Mouse (Mus musculus): ENCODE data around the gene Fam216b.

The Fam216b gene

DNA sequence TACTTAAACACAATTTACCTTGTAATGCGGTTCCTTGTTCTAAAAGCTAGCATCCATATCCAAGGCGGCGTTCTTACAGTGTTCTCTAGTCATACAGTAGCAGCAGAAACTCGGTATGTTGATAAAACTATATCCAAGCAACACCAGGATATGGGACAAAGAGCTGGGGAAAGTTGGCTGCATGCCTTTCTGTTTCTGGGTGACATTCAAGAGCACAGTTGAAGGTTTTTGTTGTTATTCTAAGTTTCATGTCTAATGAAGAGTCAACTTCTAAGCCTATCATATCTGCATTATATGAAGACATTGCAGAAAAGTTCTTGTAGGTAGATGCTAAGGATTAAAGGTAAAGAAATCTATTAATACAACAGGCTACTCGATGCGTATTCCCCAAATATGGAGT, at the start of gene Fam216b:
Gene Fam216b (minus strand): TSS at position 101 of the 400 bp plus-strand sequence.
- DNase-seq: no peak

DNA sequence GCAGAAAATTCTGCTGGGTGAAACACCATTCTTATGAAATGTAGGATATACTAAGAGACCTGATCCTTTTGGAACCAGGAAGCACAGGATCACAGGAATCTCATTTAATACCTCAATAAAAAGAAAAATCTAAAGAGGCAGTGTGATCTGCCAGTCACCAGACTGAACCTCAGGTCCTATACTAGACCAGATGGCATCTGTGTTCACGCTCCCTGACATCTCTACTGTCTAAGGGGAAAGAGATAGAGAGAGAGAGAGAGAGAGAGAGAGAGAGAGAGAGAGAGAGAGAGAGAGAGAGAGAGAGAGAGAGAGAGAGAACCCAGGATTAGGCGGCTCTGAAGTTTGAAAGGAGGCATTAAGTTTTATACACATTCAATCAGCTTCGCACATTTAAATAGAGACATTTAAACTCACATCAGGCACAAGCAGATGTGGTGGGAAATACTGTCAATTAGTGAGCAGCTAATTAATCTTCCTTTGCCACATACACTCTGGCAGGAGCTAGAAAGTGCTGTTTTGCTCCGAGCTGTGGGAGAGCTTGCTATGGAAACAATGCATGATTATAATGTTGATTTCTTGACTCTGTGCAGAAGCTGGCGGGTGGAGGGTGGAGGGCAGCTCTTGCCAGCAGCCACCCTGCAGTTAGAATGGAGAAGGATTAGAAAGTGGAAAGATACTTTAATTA, 43.7 kb upstream of the Fam216b start:
- no peak for DNase-seq

DNA sequence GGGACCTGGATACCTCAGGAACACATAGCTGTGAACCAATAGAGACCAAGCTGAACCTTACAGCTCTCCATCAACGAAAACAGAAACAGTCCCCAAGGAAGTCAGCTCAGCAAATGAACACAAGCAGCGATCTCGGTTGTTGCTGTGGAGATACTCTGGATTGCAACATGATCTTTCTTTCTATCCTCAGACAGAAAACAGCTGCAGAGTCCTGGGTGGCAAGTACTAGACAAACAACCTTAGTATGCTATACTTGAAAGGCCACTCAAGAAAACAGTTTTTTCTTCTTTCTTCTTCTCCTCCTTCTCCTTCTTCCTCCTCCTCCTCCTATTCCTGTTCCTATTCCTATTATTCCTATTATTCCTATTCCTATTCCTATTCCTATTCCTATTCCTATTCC, 37.9 kb upstream of the Fam216b start:
- no peak for DNase-seq

DNA sequence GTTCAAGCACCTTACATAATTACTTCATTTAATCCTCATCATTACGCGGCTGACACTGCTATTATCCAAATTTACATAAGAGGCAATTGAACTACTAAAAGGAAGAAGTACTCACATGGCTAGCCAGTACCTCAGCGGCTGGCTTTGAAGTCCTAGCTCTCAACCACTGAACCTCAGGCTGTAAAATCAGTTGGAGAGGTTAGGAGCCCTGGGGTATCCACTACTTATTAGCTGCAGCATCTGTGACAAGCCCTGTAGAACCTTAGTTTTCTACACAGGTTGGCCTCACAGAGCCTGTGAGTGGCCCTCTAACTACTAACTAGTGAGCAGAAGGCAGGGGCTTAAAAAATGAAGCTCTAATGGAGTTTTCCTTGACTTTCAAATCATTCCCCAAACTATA, 31.5 kb upstream of the Fam216b start:
- DNase-seq: no peak

DNA sequence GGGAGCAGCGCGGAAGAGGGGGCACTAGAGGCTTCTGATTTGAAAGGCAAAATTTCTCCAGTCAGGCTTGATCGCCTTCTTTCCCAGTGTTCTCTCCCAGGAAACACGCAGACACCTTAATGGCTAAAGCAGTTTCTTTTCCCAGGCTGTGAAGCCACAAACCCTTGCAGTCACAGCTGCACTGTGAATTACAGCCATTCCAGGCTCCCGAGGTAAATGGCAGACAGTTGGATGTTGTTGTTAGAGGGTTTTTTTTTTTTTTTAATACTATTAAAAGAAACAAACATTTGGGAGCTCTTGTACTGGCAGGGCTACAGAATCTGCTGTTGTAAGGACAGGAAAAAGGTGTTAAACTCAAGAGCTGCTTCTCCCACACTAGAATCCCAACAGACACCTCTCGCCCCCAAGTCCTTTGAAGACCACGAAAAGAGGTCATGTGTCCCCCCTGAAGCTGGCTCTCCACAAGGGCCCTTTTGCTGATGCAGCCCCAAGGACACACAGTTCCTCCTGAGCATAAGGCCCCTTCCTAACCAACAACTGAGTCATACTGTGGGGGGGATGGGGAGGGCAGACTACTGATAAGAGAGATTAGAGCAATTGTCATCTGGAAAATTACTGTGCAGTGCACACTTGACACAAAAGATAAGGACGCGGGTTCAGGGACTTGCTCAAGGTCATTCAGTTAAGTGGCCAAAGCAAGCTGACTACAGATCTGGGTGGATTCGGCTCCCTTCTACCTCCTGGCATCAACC, 30.8 kb upstream of the Fam216b start:
- no peak for DNase-seq

DNA sequence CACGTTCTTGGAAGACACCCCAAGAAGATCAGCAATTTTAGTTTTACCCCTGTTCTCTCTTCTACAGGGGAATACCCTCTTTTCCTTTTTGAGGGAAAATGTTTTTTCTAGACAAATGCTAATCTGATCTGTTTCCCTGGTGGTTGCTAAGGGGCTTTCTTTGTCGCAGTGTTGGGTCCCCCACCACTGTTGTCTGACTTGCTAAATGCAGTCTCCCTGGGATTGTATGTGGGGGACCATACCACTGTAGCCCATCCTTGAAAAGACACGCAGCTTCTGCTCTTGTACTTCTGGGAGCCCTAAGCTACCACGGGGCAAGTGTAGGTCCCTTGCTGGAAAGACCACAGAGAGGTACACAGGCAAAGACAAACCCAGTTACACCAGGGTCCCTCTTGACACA, 28.9 kb upstream of the Fam216b start:
- no peak for DNase-seq

DNA sequence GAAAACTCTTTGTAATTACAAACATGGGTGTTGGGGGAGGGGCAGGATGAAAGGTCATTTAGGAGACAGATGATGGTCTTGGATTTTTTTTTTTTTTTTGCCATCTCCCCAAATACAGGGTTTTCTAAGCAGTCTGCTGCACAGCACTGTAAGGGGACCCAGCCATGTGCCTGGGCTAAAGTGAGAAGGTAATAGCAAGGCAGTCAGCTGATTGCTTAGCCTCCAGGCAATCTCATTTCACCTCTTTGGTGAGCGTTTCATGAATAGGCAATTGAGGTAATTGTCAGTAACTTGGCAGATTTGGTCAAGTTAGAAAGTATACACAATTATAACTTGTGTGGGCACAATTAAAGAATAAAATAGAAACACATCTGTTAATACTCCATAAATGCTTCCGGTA, 28.5 kb upstream of the Fam216b start:
- DNase-seq: no peak

DNA sequence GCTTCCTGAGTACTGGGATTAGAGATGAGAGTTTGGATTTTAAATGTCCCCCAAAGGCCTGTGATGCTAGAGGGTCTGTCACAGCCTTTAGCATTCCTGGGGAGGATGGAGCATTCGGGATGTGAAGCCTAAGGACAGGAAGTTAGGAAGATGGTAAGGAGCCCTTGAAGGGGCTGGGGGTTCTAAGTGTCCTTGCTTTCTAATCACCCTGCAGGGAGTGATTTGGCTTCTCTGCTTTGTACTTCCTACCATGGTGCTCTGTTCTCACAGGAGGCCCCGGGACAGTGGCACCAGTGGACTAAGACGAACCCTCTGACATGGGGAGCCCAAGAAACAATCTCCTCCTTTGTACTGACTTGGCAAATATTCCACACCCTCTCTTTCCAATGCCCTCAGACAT, 23.7 kb upstream of the Fam216b start:
- no peak for DNase-seq

DNA sequence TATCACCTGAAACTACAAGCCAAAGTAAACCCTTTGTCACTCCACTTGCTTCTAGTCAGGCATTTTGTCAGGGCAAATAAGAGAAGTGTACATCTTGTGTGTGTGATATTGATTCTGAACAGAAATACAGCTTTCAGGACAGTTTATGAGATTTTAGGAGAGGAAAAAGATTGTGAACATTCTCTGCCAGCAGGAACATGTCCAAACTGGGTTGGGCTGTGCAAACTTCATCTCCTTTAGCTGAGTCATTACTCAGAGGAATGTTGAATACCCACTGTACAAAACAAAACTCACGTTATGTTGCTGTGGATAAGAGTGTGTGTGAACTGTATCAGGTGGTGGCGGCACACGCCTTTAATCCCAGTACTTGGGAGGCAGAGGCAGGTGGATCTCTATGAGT, 22.1 kb upstream of the Fam216b start:
- no peak for DNase-seq

DNA sequence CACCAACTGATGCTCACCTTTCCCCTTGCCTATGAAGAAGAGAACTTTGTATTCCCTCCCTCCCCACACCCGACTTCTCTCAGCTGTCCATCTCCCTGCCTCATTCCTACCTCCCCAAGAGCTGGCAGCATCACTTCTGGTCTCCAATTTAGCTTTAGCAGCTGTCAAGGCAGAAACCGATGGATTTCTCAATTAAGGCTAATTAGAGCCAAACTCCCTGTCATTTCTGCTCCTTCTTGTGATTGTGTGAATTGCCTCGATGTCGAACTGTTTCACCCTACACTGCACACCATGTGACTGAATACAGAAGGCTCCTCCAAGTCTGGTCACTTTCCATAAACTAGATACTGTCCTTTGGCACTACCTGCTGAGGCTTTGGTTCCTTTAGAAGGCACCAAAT, 20.6 kb upstream of the Fam216b start:
- no peak for DNase-seq

DNA sequence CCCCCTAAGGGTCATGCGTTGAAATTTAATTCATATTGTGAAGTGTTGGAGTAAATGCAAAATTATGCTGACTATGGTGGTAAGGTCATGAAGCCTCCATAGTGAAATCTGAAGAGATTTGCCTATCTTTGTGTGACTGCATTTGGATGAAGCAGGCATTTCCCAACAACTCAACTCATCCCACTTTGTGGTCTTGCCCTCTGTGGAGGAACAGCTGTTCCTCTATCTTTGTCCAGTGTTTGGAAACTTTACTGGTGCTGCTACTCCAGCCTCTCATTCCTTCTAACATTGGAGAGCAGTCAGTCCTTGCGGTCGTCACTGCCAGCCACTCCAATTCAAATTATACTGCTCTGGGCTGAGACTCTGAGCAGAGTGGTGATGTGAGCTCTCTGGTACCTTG, 19.6 kb upstream of the Fam216b start:
- DNase-seq: no peak

DNA sequence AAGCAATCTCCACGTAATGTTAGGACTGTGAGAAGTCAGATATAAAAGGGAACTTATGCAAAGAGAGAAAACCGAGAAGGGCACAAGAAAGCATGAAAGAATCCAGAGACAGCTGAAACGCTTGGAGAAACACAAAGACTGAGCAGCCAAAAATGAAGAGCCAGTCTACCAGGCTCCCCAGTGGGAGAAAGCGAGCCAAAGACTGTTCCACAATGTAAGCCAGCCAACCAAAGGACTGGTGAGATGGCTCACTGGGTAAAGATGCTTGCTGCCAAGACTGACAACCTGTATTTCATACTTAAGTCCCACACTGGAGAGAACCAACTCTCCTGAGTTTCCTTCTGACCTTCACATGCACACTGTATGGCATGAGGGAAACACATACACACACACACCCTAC, 784 bp upstream of the Fam216b start:
- no peak for DNase-seq

DNA sequence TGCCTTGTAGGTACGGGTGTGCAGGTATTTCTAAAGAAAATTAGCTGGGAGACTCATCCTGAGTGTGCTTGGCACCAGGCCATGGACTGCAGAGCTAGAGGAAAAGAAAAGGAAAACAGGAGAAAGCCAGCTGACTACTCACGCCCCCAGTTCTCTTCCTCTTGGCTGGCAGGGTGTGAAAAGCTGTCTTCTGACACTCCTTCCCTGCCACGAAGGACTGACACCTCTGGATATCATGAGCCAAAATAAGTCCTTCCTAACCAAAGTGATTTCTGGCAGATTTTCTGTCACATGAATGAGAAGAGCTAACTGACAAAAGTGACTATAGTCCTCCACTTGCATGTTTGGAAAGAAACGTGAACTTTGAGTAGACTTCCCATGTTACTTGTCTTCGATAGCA, 5.3 kb downstream of the Fam216b start:
- DNase-seq: no peak

DNA sequence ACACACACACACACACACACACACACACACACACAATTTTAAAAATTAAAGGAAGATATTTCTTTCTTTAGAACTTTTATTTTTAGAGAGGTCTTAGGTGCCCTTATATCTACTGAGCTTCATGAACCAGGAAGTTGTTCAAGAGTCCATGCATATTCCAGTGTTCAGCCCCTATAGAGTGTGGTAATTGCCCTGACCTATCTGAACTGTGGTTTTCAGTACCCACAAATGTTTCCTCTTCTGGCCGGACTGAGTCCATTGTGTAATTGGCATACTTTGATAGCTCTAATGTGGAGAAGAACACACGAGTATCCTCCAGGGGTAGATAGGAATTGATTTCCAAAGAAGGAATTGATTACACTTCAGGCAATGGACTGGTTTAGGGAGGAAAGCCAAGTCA, 11.3 kb downstream of the Fam216b start:
- no peak for DNase-seq

DNA sequence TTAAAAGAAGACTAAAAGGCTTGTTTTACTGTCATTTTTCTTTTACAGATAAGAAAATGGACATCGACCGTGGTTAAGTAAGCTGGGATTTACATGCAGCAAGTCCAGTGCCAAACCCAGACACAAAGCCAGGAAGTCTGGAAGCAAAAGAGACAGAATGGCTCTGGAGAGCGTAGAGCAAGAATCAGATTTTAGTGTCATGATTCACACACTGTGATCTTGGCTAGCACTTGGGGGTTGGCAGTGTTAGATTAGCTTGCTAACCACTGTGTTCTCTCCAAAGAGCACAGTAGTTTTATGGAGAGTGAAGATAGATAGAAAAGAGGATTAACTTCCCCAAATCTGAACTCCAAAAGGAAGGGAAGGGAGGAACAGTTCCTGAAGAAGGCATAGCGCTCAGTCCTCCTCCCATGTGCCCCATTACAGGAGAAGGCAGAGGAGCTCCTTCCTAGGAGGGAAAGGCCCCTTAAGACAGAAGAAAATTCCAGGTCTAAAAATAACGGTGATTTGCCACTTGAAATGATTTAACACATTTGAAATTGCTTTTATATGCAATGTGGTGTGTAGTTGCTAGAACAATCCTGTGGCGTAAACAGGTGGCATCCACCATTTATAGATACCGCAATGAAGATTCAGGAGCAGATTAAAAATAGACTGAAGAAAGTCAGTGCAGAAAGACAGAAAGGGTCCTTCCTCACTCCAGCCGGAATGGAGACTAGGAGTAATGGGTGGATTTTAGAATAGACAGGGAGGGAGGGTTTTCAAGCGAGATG, 22.7 kb downstream of the Fam216b start:
- DNase-seq: peak; percentile 6

DNA sequence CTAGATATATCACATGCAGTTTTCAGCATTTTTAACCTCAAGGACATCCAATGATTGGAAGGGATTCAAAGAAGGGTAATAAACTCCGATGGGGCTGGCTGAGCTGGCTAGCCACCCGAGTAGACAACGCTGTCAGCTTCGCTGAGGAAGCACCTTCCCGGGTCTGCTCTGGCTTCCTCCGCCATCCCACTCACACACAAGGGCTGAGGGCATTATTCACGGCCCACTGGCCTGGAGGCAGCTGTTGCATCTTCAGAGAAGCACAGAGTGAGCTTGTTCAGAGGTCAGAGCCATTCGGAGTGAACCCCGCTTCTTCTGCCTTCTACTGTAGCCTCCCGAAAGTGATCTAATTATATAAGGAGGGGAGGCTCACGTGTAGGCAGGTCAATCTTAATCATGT, 26.3 kb downstream of the Fam216b start:
- DNase-seq: no peak

DNA sequence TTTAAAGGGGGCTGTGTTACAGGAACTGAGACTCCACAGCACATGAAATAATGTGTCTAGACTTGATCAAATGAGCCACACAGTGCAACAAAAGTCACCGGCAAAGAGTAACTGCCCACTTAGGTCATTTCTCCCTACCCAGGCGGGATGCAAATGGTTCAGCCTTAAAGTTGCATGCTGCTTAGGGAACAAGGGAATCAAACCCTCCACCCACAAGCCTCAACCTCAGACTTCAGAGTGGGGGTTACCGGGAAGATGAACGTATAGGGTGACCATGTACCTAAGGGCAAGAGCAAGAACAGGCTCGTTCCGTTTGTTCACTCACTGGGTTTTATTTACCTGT, 28.2 kb downstream of the Fam216b start:
- DNase-seq: no peak

DNA sequence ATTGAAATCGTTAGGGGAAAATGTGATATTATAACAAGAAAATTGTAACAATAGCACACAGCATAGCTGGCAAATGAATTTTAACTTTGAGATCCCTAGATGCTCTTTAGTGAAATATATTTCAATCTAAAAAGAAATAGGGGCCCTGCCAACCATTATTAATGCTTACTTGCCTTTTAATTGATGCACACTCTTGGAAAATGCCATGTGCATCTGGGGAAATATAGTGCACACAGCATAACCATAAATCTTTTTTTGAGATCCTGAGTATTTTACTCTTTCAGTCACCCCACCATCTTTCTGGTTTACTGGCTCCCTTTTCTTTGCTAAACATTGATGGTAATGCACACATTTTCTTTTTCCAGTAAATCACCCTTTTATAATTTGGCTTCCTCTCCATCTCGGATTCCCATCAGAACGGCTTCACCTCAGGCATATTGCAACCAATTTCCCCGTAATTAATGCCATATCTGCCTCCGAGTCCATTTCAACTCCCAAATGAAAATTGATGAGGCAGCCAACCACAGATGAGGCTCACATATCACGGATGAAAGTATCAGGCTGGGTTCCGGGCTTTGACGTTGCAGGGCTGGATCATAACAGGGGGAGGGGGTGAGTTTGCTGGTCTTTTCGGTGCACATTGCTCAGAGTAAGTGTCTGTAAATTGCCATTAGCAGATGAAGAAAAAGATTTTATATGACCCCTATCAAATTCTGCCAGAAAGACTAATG, 28.8 kb downstream of the Fam216b start:
- DNase-seq: no peak

DNA sequence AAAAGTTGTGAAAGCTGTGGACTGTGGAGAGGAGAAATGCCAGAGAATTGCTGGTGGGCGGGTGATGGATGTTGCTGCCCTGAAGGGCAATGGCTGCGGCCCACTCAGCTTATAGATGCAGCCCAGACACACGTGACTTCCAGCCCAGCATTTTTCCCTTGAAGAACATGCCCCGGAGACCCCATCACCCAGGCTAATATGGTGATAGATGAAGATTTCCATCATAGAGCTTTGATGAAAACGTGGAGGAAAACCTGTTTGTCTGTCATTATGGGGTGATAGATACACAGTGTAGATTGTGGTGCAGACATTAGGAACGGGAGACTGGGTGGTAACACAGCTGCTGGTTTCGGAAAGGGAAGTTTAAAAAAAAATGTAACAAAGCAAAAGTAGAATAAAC, 31.4 kb downstream of the Fam216b start:
- DNase-seq: no peak

DNA sequence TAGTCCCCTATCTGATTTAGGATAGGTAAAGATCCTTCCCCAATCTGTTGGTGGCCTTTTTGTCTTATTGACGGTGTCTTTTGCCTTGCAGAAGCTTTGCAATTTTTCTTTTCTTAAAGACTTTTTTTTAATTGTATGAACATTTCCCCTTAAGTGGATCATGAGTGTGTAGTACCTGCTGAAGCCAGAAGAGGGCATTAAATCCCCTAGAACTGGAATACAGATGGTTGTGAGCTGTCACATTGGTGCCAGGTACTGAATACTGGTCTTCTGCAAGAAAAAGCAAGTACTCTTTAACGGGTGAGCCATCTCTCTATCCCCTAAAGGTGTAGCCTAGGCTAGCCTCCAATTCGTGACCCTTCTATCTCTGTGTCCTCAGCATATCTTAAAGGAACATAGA, 32.4 kb downstream of the Fam216b start:
- DNase-seq: no peak

DNA sequence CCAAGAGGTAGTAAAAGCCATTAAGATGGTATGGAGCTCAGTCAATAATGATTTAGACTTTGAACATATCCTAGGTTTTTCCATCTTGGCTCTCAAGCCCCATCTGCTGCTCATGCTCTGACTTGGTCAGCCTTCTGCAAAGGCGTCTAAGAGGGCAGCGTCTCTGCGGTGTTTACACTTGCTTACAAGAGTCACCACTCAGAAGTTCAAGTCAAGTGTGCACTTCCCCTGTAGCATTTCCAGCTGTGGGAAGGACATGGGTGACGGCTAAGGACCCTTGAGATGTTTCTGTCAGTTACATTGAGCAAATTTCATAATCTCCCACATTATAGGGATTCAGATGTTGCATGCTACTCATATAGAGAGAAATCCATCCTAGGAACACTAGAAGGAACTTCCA, 40.1 kb downstream of the Fam216b start:
- DNase-seq: no peak

DNA sequence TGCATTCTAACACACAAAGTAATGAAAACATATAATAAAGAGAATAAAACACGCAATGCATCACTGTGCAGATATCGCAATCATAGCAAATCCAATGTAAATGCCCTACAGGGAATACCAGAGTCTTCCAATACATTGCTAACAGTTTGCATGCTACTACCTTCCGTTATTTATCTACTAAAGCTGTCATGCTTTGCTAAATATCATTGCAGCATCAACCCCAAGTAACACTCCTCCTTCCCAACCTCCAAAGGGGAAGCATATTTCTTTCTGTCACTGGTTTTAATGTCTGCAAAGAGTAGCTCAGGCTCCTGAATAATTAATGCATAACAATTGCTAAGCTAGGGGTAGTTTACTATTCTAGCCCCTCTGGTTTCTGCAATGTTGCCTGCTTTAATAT, 40.5 kb downstream of the Fam216b start:
- no peak for DNase-seq

DNA sequence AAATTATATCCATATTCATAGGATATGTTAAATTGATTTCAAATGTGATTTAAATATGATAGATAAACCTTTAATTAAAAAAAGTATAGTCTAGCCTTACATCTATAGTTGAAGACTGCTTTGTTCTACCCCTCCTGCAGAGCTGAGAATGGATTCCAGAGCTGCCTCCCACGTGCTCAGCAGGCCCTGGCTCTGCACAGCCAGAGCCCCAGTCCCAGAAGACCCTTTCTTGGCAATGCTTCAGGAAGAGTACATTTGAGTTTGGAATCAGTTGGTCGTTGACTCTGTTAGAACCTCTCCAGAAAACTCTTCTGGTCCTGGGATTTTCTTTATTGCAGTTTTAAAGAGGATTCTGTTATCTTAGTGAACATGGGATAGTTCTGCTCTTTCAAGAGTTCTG, 45.7 kb downstream of the Fam216b start:
- DNase-seq: no peak

Measured in right cerebral cortex, postnatal 25 days (tissue).